Mouse (Mus musculus) adrenal gland, adult 18-20 months (tissue): ENCODE results near the gene Lancl3. TPM values are rescaled to one million over a fixed set of nuclear protein-coding genes. Genes with fewer than 3 reads are reported as not detected.

ENCODE experiments used
- DNase-seq, 2 experiments: peaks; one replicate each; pipeline ENCODE4 v3.0.0; 2021 to 2022; ENCODE audit warnings: low spot score in 2 of 2
- long read RNA-seq, 2 experiments: library from polyadenylated mRNA; stranded (forward); transcript quantifications; one replicate each; pipeline ENCODE4 v2.0.0; 2021
- total RNA-seq, 2 experiments: library from RNA; stranded (reverse); gene quantifications; 1 replicate in 1 of 2; 2 replicates in 1 of 2; pipeline ENCODE4 v1.2.3; 2021

Lancl3 gene
- 1 to 10 TPM; 3.9 to 5.6 TPM for total RNA-seq
- long read RNA-seq, experiment 1, result 0 reads
- long read RNA-seq, experiment 2, partial matches to known transcripts, result 0 of 3 reads
- long read RNA-seq, experiment 2, other reads (novel, unspliced or antisense), result 1 of 3 reads

- DNase-seq, result peak; percentile 36 to 37
Observed at GRCm38 (mm10) chrX:9199761-9200371, at the start of gene Lancl3. Gene Lancl3, plus strand, starts transcription at chrX:9199902.

GRCm38 (mm10) chrX:9179011-9179410 lies 20.7 kb upstream of the Lancl3 start:
- DNase-seq, result no peak

- no peak for DNase-seq
Observed at GRCm38 (mm10) chrX:9181570-9181969, 18.1 kb upstream of the Lancl3 start.

GRCm38 (mm10) chrX:9200380-9200917 lies 747 bp downstream of the Lancl3 start:
- DNase-seq, result peak; percentile 32 to 47

GRCm38 (mm10) chrX:9201954-9202353 lies 2.3 kb downstream of the Lancl3 start:
- DNase-seq, result no peak

- DNase-seq, result peak in 1 of 2 experiments; percentile 3
Observed at GRCm38 (mm10) chrX:9202781-9203405, 3.2 kb downstream of the Lancl3 start.

- no peak for DNase-seq
Observed at GRCm38 (mm10) chrX:9205121-9205520, 5.4 kb downstream of the Lancl3 start.

- peak in 1 of 2 experiments; percentile 22 for DNase-seq
Observed at GRCm38 (mm10) chrX:9216244-9216643, 16.5 kb downstream of the Lancl3 start.

GRCm38 (mm10) chrX:9219570-9219969 lies 19.9 kb downstream of the Lancl3 start:
- DNase-seq, result no peak

- DNase-seq, result peak; percentile 37 to 53
Observed at GRCm38 (mm10) chrX:9221206-9221605, 21.5 kb downstream of the Lancl3 start.

- DNase-seq, result no peak
Observed at GRCm38 (mm10) chrX:9221736-9222135, 22.0 kb downstream of the Lancl3 start.

GRCm38 (mm10) chrX:9222412-9223221 lies 22.9 kb downstream of the Lancl3 start:
- no peak for DNase-seq

- no peak for DNase-seq
Observed at GRCm38 (mm10) chrX:9227105-9227504, 27.4 kb downstream of the Lancl3 start.

GRCm38 (mm10) chrX:9240737-9241591 lies 41.3 kb downstream of the Lancl3 start:
- no peak for DNase-seq

GRCm38 (mm10) chrX:9243381-9243864 lies 43.7 kb downstream of the Lancl3 start:
- no peak for DNase-seq

GRCm38 (mm10) chrX:9244603-9245336 lies 45.1 kb downstream of the Lancl3 start:
- DNase-seq, result no peak

- no peak for DNase-seq
Observed at GRCm38 (mm10) chrX:9248911-9249310, 49.2 kb downstream of the Lancl3 start.

GRCm38 (mm10) chrX:9253990-9254389 lies 54.3 kb downstream of the Lancl3 start:
- DNase-seq, result no peak

GRCm38 (mm10) chrX:9254901-9255300 lies 55.2 kb downstream of the Lancl3 start:
- DNase-seq, result no peak

GRCm38 (mm10) chrX:9256766-9257165 lies 57.1 kb downstream of the Lancl3 start, which contains the start of gene Gm14862:
Gene Gm14862, minus strand, starts transcription at chrX:9256899.
- DNase-seq, result no peak
